Mouse (Mus musculus) megakaryocyte, embryonic 14.5 days (primary cell): ENCODE data around the gene 0610009B22Rik. TPM values are rescaled to one million over a fixed set of nuclear protein-coding genes. Genes with fewer than 3 reads are reported as not detected.

ENCODE experiments used
- H3K27me3 ChIP-seq: replicated peaks from 2 replicates; pipeline ENCODE3; 2012; ENCODE audit warnings: inconsistent platforms
- H3K36me3 ChIP-seq: replicated peaks from 2 replicates; pipeline ENCODE3; 2012; ENCODE audit warnings: low read length, inconsistent platforms, mixed read lengths
- H3K4me1 ChIP-seq: 2 replicates; pipeline ENCODE4 v1.6.1; 2012; ENCODE audit warnings: inconsistent platforms
- H3K4me3 ChIP-seq: replicated peaks from 2 replicates; pipeline ENCODE3; 2012; ENCODE audit warnings: moderate library complexity, mild to moderate bottlenecking, inconsistent platforms
- H3K9me3 ChIP-seq: 2 replicates; pipeline ENCODE4 v1.6.1; 2012; ENCODE audit warnings: inconsistent platforms
- FLI1 ChIP-seq: IDR thresholded peaks from 2 replicates; pipeline ENCODE4 v1.6.1; 2012; ENCODE audit warnings: low read length, inconsistent platforms, mixed read lengths
- GATA1 ChIP-seq: IDR thresholded peaks from 3 replicates; pipeline ENCODE4 v1.6.1; 2012; ENCODE audit warnings: mixed read lengths, low read length, inconsistent platforms, borderline replicate concordance
- polyA plus RNA-seq: library from polyadenylated mRNA; stranded (reverse); fragments of >175 nt; gene quantifications from 2 replicates; pipeline ENCODE4 v1.2.3, GENCODE M21; 2012; ENCODE audit warnings: low replicate concordance; ENCODE audit not compliant: insufficient read depth

Gene 0610009B22Rik
- polyA plus RNA-seq, 1 experiment: 1.7 TPM

DNA sequence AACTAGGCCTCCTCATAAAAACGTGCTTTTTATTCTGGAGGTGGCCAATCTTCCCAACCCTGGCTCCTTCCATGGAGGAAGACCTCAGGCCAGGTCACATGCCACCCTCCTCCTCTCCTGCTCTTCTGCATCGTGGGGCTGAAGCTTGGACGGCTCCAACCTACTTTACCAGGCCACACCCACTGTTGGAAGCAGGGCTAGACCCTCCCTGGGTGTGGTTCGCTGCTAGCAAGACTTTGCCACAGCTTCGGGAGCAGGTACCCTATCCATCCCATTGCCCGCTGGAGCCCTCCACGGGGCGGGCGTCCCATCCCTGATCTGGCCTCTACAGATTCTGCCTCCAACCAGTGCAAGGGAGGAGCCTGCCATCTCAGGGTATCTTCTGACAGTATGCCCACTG lies 45.5 kb downstream of the 0610009B22Rik start:
- H3K9me3 ChIP-seq: no peaks in the 10 kb centered on the region
- peaks cover 11% of the 10 kb centered on the region for H3K36me3 ChIP-seq
- peaks cover 31% of the 10 kb centered on the region for H3K27me3 ChIP-seq
- no peak overlapping the region for H3K4me3 ChIP-seq
- TF ChIP-seq GATA1 (no peak), FLI1 (no peak)
- H3K4me1 ChIP-seq: peaks cover 33% of the 10 kb centered on the region

DNA sequence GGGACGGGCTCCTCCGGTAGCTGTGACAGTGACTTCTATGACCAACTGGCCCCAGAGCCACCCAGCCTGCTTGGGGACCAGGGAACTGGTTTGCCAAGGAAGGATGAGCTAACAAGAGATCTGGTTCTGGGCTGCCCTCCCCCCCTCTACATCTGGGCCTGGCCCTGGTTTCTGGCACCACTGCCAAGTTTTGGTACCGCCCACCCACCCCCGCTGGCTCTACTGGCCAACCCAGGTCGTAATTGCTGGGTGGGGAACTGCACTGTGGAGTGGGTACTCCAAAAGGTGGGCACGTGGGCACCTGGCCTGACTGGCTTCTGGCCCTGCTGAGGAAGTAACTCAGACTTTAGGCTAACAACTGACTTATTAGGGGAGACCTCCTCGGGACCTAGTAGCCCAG lies 47.9 kb downstream of the 0610009B22Rik start:
- TF ChIP-seq GATA1: no peak
- no peak for TF ChIP-seq FLI1
- Histone ChIP-seq H3K4me1 (peaks cover 37% of the 10 kb centered on the region), H3K4me3 (no peak overlapping the region), H3K36me3 (peaks cover 11% of the 10 kb centered on the region), H3K27me3 (peaks cover 15% of the 10 kb centered on the region), H3K9me3 (no peaks in the 10 kb centered on the region)

DNA sequence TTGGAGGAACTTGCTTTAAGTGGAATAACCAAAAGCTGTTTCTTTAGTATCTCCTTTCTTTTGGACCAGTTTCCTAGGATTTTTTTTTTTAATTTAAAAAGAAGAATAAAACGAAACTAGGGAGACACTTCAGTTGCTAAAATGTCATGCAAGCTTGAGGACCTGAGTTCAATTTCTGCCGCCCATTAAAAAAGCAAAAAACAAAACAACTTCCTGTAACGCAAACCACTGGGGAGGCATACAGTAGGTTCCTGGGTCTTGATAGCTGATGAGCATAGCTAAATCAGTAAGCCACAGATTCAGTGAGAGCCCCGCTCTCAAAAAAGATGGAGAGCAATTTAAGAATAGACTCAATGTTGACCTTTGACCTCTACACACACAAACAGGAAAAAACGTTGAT lies 50.2 kb downstream of the 0610009B22Rik start:
- H3K4me1 ChIP-seq: peaks cover 47% of the 10 kb centered on the region
- H3K27me3 ChIP-seq: peaks cover 4% of the 10 kb centered on the region
- peak overlapping the region; percentile 91 for H3K4me3 ChIP-seq
- TF ChIP-seq GATA1: no peak
- TF ChIP-seq FLI1: no peak
- peaks cover 9% of the 10 kb centered on the region for H3K36me3 ChIP-seq
- H3K9me3 ChIP-seq: no peaks in the 10 kb centered on the region

DNA sequence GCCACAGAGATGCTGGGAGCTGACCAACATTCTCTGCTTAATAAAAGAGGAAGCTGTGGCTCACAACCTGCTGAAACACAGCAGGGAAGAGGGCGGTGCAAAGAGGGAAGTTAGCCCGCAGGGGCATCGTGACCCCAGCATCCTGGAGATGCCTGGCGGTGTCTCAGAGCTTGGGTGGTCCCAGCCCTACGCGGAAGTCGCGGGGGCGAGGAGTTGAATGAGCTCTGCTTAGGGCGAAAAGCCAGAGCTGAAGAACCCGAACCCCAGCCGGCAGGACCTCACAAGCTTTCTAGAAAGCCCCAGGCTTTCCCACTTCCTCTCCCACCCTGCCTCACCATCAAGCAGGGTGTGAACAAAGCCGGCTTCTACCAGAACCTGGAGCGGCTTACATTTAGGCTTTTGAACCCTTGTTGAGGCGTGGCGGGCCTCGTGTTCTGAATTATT lies 50.7 kb downstream of the 0610009B22Rik start:
- Histone ChIP-seq H3K36me3 (peaks cover 10% of the 10 kb centered on the region), H3K4me1 (peaks cover 47% of the 10 kb centered on the region)
- no peak for TF ChIP-seq FLI1
- TF ChIP-seq GATA1: no peak

DNA sequence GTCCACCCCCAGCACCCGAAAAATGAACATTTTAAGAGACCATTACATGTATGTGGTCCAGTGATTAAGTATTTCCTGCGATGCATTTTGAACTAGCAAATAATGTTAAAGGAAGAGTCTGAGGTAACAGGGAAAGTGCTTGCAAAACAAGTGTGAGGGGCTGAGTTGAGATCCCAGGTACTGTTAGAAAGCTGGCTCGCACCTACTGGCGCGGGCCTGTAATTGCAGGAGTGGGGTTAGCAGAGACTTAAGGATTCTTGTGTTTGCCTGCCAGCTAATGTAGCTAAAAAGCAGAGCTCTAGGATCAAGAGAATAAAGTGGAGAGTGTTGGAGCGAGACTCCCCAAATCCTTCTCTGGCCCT lies 52.4 kb downstream of the 0610009B22Rik start:
- TF ChIP-seq GATA1 (no peak), FLI1 (no peak)
- H3K4me3 ChIP-seq: peak overlapping the region; percentile 95
- no peaks in the 10 kb centered on the region for H3K9me3 ChIP-seq
- H3K36me3 ChIP-seq: peaks cover 18% of the 10 kb centered on the region
- no peaks in the 10 kb centered on the region for H3K27me3 ChIP-seq
- peaks cover 62% of the 10 kb centered on the region for H3K4me1 ChIP-seq

More for the DNA sequence above, 50.7 kb downstream of the 0610009B22Rik start:
- no peaks in the 10 kb centered on the region for H3K9me3 ChIP-seq
- no peaks in the 10 kb centered on the region for H3K27me3 ChIP-seq
- peak overlapping the region; percentile 91 for H3K4me3 ChIP-seq

DNA sequence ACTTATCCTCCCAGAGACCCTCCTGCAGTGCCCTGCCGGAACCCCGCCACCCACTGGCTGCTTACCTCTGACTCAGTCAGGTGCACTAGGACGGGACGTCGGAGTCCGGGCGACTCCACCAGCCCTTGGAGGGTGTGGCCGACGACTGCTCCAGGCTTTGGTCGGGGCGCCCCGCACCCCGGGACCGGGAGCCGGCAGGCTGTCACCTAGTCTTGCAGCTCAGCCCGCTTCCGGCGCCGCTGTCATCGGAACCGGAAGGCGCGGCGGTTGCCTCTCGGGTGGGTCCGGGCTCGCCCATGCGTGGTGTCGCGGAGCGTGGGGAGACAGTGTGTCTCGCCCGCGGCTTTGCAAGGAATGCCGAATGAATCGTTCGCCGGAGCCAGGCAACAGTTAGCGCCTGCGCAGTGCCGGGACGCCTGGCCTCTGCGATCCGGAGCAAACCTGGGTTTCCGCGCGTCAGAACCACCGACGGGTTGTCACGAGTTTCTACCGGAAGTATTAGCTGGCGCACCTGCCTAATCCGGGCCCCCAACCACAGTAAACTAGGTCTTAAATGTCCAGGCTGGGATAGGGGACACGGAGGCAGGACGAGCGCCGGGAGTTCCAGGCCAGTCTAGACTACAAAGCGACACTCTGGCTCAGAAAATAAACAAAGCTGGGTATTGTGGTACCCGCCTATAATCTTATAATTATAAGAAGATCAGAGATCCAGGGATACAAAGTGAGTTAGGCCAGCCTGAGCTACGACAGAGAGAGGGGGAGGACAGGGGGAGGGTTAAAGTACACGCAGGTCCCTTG lies 53.0 kb downstream of the 0610009B22Rik start, which contains the start of gene Rmnd5b:
Gene Rmnd5b, minus strand, starts transcription at position 372 of the 798 bp plus-strand sequence.
- no peaks in the 10 kb centered on the region for H3K27me3 ChIP-seq
- no peak for TF ChIP-seq FLI1
- no peak for TF ChIP-seq GATA1
- no peaks in the 10 kb centered on the region for H3K9me3 ChIP-seq
- peaks cover 68% of the 10 kb centered on the region for H3K4me1 ChIP-seq
- peaks cover 22% of the 10 kb centered on the region for H3K36me3 ChIP-seq
- H3K4me3 ChIP-seq: peak within 1 kb of the TSS; percentile 95

Other genes starting within 250 kb of the 0610009B22Rik start
- gene Phykpl, start 104.1 kb downstream of the 0610009B22Rik start, polyA plus RNA-seq: 10.1 and 21.6 TPM in 2 replicates
- 373 and 587 TPM in 2 replicates for gene Hnrnpab, start 82.0 kb downstream of the 0610009B22Rik start, polyA plus RNA-seq
- 44.8 and 144 TPM in 2 replicates for gene Nhp2, start 69.1 kb downstream of the 0610009B22Rik start, polyA plus RNA-seq
- 12.9 and 15.1 TPM in 2 replicates for gene Rmnd5b, start 53.0 kb downstream of the 0610009B22Rik start, polyA plus RNA-seq
- 2.5 and 6.0 TPM in 2 replicates for gene N4bp3, start 38.0 kb downstream of the 0610009B22Rik start, polyA plus RNA-seq
- not detected in 2 replicates for gene D930048N14Rik, start 37.9 kb downstream of the 0610009B22Rik start, polyA plus RNA-seq
- 2.6 and 8.2 TPM in 2 replicates for gene Sec24a, start 74.8 kb upstream of the 0610009B22Rik start, polyA plus RNA-seq
- 8.5 TPM in 1 of 2 replicates, not detected in the other for gene Sar1b, start 74.8 kb upstream of the 0610009B22Rik start, polyA plus RNA-seq
- gene Jade2, start 168.8 kb upstream of the 0610009B22Rik start, polyA plus RNA-seq: 0.26 and 3.6 TPM in 2 replicates